Mouse (Mus musculus): ENCODE measurements around the gene Agrn. TPM values are rescaled to one million over a fixed set of nuclear protein-coding genes. Genes with fewer than 3 reads are reported as not detected.

Gene Agrn
- polyA plus RNA-seq, 1 experiment from 2014 or later = 15.1 TPM

DNA sequence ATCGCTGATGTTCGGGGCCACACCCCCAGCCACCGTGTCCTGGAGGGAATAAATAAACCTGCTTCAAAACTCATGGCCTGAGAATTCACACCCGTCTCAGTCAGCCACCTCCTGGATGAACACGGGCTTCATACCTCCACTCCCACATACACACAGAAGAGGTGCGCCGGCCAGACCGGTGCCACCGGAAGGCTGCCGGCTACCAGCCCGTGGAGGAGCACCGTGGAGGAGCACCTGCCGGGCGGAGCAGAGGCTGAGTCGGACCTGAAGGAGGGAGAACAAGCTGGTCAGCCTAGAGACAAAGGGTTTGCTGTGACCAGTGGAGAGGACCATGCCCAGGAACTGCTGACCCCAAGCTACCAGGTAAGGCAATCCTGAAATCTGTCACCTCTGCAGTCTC lies 66.9 kb downstream of the Agrn start, which contains the start of gene Rnf223:
TSS of gene Rnf223 (plus strand) at position 78 of the 400 bp plus-strand sequence.
- 67% methylated on average over 15 of the region's 15 CpGs for WGBS
- H3K4me3 ChIP-seq (ENCODE audit: low read depth, low read length) = no peak within 1 kb of the TSS
- no peak for ATAC-seq
- H3K27me3 ChIP-seq (replicated peaks; ENCODE audit: control insufficient read depth, insufficient read depth, low read length) = no peaks in the 10 kb centered on the region
- no peak for TF ChIP-seq CTCF (IDR thresholded peaks at IDR 0.05; ENCODE audit: low read depth)
- no peaks in the 10 kb centered on the region for H3K9me3 ChIP-seq (ENCODE audit: control insufficient read depth)
- no peak within 1 kb of the TSS for H3K27ac ChIP-seq (ENCODE audit: low read depth, low read length)
- H3K4me2 ChIP-seq (replicated peaks; ENCODE audit: low read depth) = no peak within 1 kb of the TSS
- H3K4me1 ChIP-seq (replicated peaks; ENCODE audit: control insufficient read depth, insufficient read depth, low read length) = no peaks in the 10 kb centered on the region
- H3K36me3 ChIP-seq (ENCODE audit: control insufficient read depth, insufficient read depth) = peaks cover 12% of the 10 kb centered on the region; the same call in 1 of the 2 replicates
- H3K9ac ChIP-seq (ENCODE audit: low read depth, low read length) = no peak within 1 kb of the TSS

DNA sequence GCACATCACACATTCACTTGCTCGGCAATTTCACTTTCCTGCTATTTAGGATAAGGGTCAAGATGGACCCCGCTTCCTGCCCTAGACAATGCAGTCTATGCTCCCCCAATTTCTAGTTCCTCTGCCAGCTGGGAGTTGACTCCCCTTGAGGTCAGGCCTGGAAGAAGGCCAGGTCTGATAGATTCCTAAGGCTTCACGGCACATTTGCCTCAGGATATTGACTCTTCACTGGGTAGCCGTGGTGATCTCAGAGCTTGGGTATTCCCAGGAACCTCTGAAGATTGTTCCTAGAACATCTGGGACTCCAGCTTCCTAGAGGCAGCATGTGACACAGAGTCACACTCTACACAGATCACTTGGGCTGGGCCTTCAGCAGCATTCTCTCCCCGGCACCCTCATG lies 68.5 kb downstream of the Agrn start:
- Histone ChIP-seq H3K4me1 (replicated peaks; ENCODE audit: control insufficient read depth, insufficient read depth, low read length) (no peaks in the 10 kb centered on the region), H3K4me3 (ENCODE audit: low read depth, low read length) (no peak overlapping the region), H3K36me3 (ENCODE audit: control insufficient read depth, insufficient read depth) (peaks cover 20% of the 10 kb centered on the region; the same call in 1 of the 2 replicates), H3K9ac (ENCODE audit: low read depth, low read length) (no peak overlapping the region), H3K4me2 (replicated peaks; ENCODE audit: low read depth) (no peak overlapping the region), H3K27ac (ENCODE audit: low read depth, low read length) (no peak overlapping the region), H3K27me3 (replicated peaks; ENCODE audit: control insufficient read depth, insufficient read depth, low read length) (no peaks in the 10 kb centered on the region), H3K9me3 (ENCODE audit: control insufficient read depth) (no peaks in the 10 kb centered on the region)
- TF ChIP-seq CTCF (IDR thresholded peaks at IDR 0.05; ENCODE audit: low read depth) = no peak
- 74% methylated on average over 5 of the region's 5 CpGs for WGBS
- ATAC-seq = no peak

DNA sequence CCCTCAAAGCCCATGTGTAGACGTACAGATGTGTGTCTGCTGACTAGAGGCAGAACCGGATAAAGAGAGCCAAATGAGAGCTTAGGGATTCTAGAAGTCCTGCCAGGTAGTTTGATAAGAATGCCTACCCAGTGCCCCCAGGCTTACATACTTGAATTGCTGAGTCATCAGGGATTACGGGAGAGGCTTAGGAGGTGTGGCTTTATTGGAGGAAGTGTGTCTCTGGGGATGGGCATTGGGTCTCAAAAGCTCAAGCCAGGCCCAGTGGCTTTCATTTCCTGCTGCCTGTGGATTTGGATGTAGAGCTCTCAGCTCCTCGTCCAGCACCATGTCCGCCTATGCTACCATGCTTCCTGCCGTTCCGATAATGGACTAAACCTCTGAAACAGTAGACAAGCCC lies 70.4 kb downstream of the Agrn start:
- H3K9ac ChIP-seq (ENCODE audit: low read depth, low read length) = no peak overlapping the region
- H3K4me3 ChIP-seq (ENCODE audit: low read depth, low read length) = no peak overlapping the region
- H3K27me3 ChIP-seq (replicated peaks; ENCODE audit: control insufficient read depth, insufficient read depth, low read length) = no peaks in the 10 kb centered on the region
- H3K4me1 ChIP-seq (replicated peaks; ENCODE audit: control insufficient read depth, insufficient read depth, low read length) = no peaks in the 10 kb centered on the region
- H3K4me2 ChIP-seq (replicated peaks; ENCODE audit: low read depth) = no peak overlapping the region
- peaks cover 31% of the 10 kb centered on the region for H3K36me3 ChIP-seq (ENCODE audit: control insufficient read depth, insufficient read depth)
- no peak for ATAC-seq
- 80% methylated on average over 7 of the region's 7 CpGs for WGBS
- no peak for TF ChIP-seq CTCF (IDR thresholded peaks at IDR 0.05; ENCODE audit: low read depth)
- H3K9me3 ChIP-seq (ENCODE audit: control insufficient read depth) = no peaks in the 10 kb centered on the region
- H3K27ac ChIP-seq (ENCODE audit: low read depth, low read length) = no peak overlapping the region

DNA sequence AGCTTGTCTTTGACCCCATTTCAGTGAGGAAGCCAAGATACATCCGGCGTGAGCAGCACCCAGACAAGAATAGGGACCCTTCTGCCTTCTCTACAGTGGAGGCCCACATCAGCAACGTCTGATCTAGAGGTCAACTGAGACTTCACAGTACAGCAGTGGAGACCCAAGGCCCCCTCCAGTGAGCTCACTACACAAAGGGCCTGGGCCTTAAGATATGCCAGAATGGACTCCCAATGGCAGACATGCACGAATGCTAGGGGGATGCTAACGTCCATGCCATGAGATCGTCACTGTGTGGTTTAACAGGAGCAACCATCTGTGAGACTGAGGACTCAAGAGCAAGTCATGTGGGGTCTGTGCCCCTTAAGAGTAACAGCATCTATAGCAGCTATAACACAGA lies 71.9 kb downstream of the Agrn start:
- no peak overlapping the region for H3K9ac ChIP-seq (ENCODE audit: low read depth, low read length)
- H3K9me3 ChIP-seq (ENCODE audit: control insufficient read depth) = no peaks in the 10 kb centered on the region
- no peak overlapping the region for H3K27ac ChIP-seq (ENCODE audit: low read depth, low read length)
- ATAC-seq = no peak
- no peak overlapping the region for H3K4me3 ChIP-seq (ENCODE audit: low read depth, low read length)
- H3K4me2 ChIP-seq (replicated peaks; ENCODE audit: low read depth) = no peak overlapping the region
- 92% methylated on average over 6 of the region's 6 CpGs for WGBS
- peaks cover 39% of the 10 kb centered on the region for H3K36me3 ChIP-seq (ENCODE audit: control insufficient read depth, insufficient read depth)
- H3K4me1 ChIP-seq (replicated peaks; ENCODE audit: control insufficient read depth, insufficient read depth, low read length) = no peaks in the 10 kb centered on the region
- H3K27me3 ChIP-seq (replicated peaks; ENCODE audit: control insufficient read depth, insufficient read depth, low read length) = no peaks in the 10 kb centered on the region
- no peak for TF ChIP-seq CTCF (IDR thresholded peaks at IDR 0.05; ENCODE audit: low read depth)

DNA sequence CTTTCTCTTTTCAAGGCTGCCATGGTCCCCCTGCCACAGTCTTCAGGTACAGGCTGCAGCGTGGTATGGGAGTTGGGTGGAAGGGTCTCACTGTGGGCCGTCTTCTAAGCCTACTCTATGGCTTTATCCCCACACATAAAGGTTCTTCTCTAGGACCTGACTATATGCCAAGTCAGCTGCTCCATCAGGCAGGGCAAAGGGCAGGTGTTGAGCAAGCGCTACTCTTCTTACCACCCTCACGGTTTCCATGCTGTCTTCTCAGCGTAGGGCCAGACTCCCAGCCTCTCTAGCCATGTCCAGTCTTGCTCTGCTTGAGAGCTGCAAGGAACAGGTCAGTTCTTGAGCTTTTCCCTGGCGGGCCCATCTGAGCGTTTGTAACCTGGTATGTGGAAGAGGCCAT lies 73.2 kb downstream of the Agrn start:
- peak; percentile 55; the same call in 1 of the 2 replicates for ATAC-seq
- H3K4me2 ChIP-seq (replicated peaks; ENCODE audit: low read depth) = no peak overlapping the region
- WGBS = 74% methylated on average over 7 of the region's 7 CpGs

More for the DNA sequence above, 73.2 kb downstream of the Agrn start:
- no peak for TF ChIP-seq CTCF (IDR thresholded peaks at IDR 0.05; ENCODE audit: low read depth)
- H3K36me3 ChIP-seq (ENCODE audit: control insufficient read depth, insufficient read depth) = peaks cover 52% of the 10 kb centered on the region
- H3K9ac ChIP-seq (ENCODE audit: low read depth, low read length) = no peak overlapping the region
- H3K27ac ChIP-seq (ENCODE audit: low read depth, low read length) = peak overlapping the region; percentile 46
- H3K4me3 ChIP-seq (ENCODE audit: low read depth, low read length) = no peak overlapping the region
- no peaks in the 10 kb centered on the region for H3K4me1 ChIP-seq (replicated peaks; ENCODE audit: control insufficient read depth, insufficient read depth, low read length)
- no peaks in the 10 kb centered on the region for H3K27me3 ChIP-seq (replicated peaks; ENCODE audit: control insufficient read depth, insufficient read depth, low read length)
- H3K9me3 ChIP-seq (ENCODE audit: control insufficient read depth) = no peaks in the 10 kb centered on the region

Small RNAs within 50 kb of the gene (microRNA-seq; reads per million reads assigned to microRNA genes)
- 2.2 reads per million for gene Mir7658

Other genes starting within 250 kb of the Agrn start
- 129 and 138 TPM in 2 replicates for gene C1qtnf12, start 235.2 kb downstream of the Agrn start, polyA plus RNA-seq (2015; fragmentation: Nextera tagmentation; extraction: Ambion mirVana)
- gene B3galt6, start 204.8 kb downstream of the Agrn start, polyA plus RNA-seq (2015; fragmentation: Nextera tagmentation; extraction: Ambion mirVana) = 5.8 and 6.0 TPM in 2 replicates
- gene Sdf4, start 204.6 kb downstream of the Agrn start, polyA plus RNA-seq (2015; fragmentation: Nextera tagmentation; extraction: Ambion mirVana) = 219 and 222 TPM in 2 replicates
- 0.14 and 0.35 TPM in 2 replicates for gene Tnfrsf4, start 183.6 kb downstream of the Agrn start, polyA plus RNA-seq (2015; fragmentation: Nextera tagmentation; extraction: Ambion mirVana)
- gene Tnfrsf18, start 171.3 kb downstream of the Agrn start, polyA plus RNA-seq (2015; fragmentation: Nextera tagmentation; extraction: Ambion mirVana) = 0.55 and 0.56 TPM in 2 replicates
- 2.1 and 2.6 TPM in 2 replicates for gene Ttll10, start 138.1 kb downstream of the Agrn start, polyA plus RNA-seq (2015; fragmentation: Nextera tagmentation; extraction: Ambion mirVana)
- gene 9430015G10Rik, start 87.5 kb downstream of the Agrn start, polyA plus RNA-seq (2015; fragmentation: Nextera tagmentation; extraction: Ambion mirVana) = 3.4 and 3.5 TPM in 2 replicates
- not detected in 2 replicates for gene Rnf223, start 67.0 kb downstream of the Agrn start, polyA plus RNA-seq (2015; fragmentation: Nextera tagmentation; extraction: Ambion mirVana)
- 36.0 and 40.5 TPM in 2 replicates for gene Isg15, start 3.3 kb upstream of the Agrn start, polyA plus RNA-seq (2015; fragmentation: Nextera tagmentation; extraction: Ambion mirVana)
- gene AW011738, start 5.8 kb upstream of the Agrn start, polyA plus RNA-seq (2015; fragmentation: Nextera tagmentation; extraction: Ambion mirVana) = 0.85 and 0.93 TPM in 2 replicates
- 0.39 and 0.47 TPM in 2 replicates for gene Perm1, start 18.4 kb upstream of the Agrn start, polyA plus RNA-seq (2015; fragmentation: Nextera tagmentation; extraction: Ambion mirVana)
- 8.3 and 8.6 TPM in 2 replicates for gene Plekhn1, start 37.4 kb upstream of the Agrn start, polyA plus RNA-seq (2015; fragmentation: Nextera tagmentation; extraction: Ambion mirVana)
- 19.9 and 20.4 TPM in 2 replicates for gene Noc2l, start 38.5 kb upstream of the Agrn start, polyA plus RNA-seq (2015; fragmentation: Nextera tagmentation; extraction: Ambion mirVana)
- gene Samd11, start 58.2 kb upstream of the Agrn start, polyA plus RNA-seq (2015; fragmentation: Nextera tagmentation; extraction: Ambion mirVana) = 0.18 TPM in 1 of 2 replicates, not detected in the other
- not detected in 2 replicates for gene Vmn2r-ps159, start 133.6 kb upstream of the Agrn start, polyA plus RNA-seq (2015; fragmentation: Nextera tagmentation; extraction: Ambion mirVana)